Mouse (Mus musculus) G1E (cell line): ENCODE results near the gene Npas3.

Experiments
- CTCF ChIP-seq: IDR thresholded peaks from 2 replicates; pipeline ENCODE4 v1.5.1; 2012; ENCODE audit warnings: low read depth, low read length, inconsistent platforms, mixed read lengths
- GATA1 ChIP-seq: IDR thresholded peaks from 2 replicates; pipeline ENCODE4 v1.6.1; 2012; ENCODE audit warnings: borderline replicate concordance, low read length, inconsistent platforms, mixed read lengths

DNA sequence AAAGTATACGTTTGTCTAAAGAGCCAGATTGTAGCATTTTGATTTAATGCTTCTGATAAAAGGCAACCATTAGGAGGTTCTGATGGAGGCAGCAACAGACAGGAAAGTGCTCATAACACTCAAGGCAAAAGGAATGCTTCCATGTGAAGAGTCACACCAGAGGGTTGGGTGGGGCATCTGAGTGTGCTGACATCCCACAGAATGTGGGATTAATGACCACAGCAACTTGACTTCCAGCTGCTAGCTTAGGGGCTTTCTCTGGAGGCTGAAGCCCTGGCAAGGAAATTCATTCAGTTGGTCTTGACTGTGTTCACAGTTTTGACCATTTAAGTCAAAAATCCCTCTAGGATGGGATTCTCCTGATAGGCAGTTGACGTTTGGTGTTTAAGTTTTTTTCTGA lies 84.8 kb downstream of the Npas3 start:
- TF ChIP-seq CTCF (no peak), GATA1 (no peak)
